Mouse (Mus musculus) liver, adult 2 months (tissue): Measurements from ENCODE around the gene Atp5h.

Experiments used
- CTCF ChIP-seq: fragments of 200-500 bp; IDR thresholded peaks from 2 replicates; pipeline ENCODE4 v1.5.1; 2011; ENCODE audit warnings: low read depth, low read length, control low read depth
- POLR2A ChIP-seq: fragments of 200-500 bp; IDR thresholded peaks from 2 replicates; pipeline ENCODE4 v1.6.1; 2011; ENCODE audit warnings: low read length, control low read depth; ENCODE audit not compliant: insufficient read depth; ENCODE audit errors: extremely low read depth

- TF ChIP-seq CTCF, result peak; percentile 22; the same call in 1 of the 2 replicates
- no peak for TF ChIP-seq POLR2A
These were observed 20.3 kb upstream of the Atp5h start, which contains the start of gene Trim80 for GRCm38 (mm10) chr11:115439906-115440595.
